Mouse (Mus musculus) stomach, embryonic 16.5 days (tissue): ENCODE measurements around the gene Six2. TPM values are rescaled to one million over a fixed set of nuclear protein-coding genes. Genes with fewer than 3 reads are reported as not detected.

Experiments
- ATAC-seq: fragments of 200-750 bp; cut with Nextera tagmentation; 2 replicates; pipeline ENCODE4 v1.8.0; 2017; ENCODE audit warnings: moderate number of reproducible peaks, moderate TSS enrichment; ENCODE audit not compliant: insufficient read depth, low FRiP score
- H3K27ac ChIP-seq: fragments of 300-500 bp; sonication (generic); 2 replicates; pipeline ENCODE4 v1.5.1; 2014; ENCODE audit warnings: low read length
- H3K27me3 ChIP-seq: fragments of 300-500 bp; sonication (generic); 2 replicates; pipeline ENCODE4 v1.6.1; 2014; ENCODE audit warnings: low read length, control low read depth, mixed read lengths; ENCODE audit not compliant: control insufficient read depth, insufficient read depth
- H3K36me3 ChIP-seq: fragments of 300-500 bp; sonication (generic); 2 replicates; pipeline ENCODE4 v1.6.1; 2014; ENCODE audit warnings: low read length; ENCODE audit not compliant: control insufficient read depth, insufficient read depth
- H3K4me1 ChIP-seq: fragments of 300-500 bp; sonication (generic); 2 replicates; pipeline ENCODE4 v1.6.1; 2014; ENCODE audit warnings: low read length, control low read depth, mixed read lengths; ENCODE audit not compliant: control insufficient read depth, insufficient read depth
- H3K4me2 ChIP-seq: fragments of 300-500 bp; sonication (generic); 2 replicates; pipeline ENCODE4 v1.6.1; 2014; ENCODE audit warnings: low read depth, low read length, mixed read lengths
- H3K4me3 ChIP-seq: fragments of 300-500 bp; sonication (generic); replicated peaks from 2 replicates; pipeline ENCODE4 v1.5.1; 2014; ENCODE audit warnings: mild to moderate bottlenecking, low read length
- H3K9ac ChIP-seq: fragments of 300-500 bp; sonication (generic); 2 replicates; pipeline ENCODE4 v1.6.1; 2014; ENCODE audit warnings: low read length
- H3K9me3 ChIP-seq: fragments of 300-500 bp; sonication (generic); replicated peaks from 2 replicates; pipeline ENCODE4 v1.6.1; 2016; ENCODE audit warnings: low read length, control low read depth; ENCODE audit not compliant: control insufficient read depth
- WGBS: fragments of 180-500 bp; shearing (Covaris S2); extraction: QIAGEN DNeasy Blood & Tissue Kit; methylation state at CpG from one replicate; pipeline ENCODE4 v1.1.7; 2014; 5-methylcytosine and 5-hydroxymethylcytosine counted together
- polyA plus RNA-seq: library from polyadenylated mRNA; unstranded; fragments of >200 nt; fragmentation: Nextera tagmentation; extraction: Ambion mirVana; gene quantifications from 2 replicates; pipeline ENCODE4 v1.2.1, GENCODE M21; 2015

The Six2 gene
- polyA plus RNA-seq, 1 experiment from 2014 or later, result 3.4 TPM

DNA sequence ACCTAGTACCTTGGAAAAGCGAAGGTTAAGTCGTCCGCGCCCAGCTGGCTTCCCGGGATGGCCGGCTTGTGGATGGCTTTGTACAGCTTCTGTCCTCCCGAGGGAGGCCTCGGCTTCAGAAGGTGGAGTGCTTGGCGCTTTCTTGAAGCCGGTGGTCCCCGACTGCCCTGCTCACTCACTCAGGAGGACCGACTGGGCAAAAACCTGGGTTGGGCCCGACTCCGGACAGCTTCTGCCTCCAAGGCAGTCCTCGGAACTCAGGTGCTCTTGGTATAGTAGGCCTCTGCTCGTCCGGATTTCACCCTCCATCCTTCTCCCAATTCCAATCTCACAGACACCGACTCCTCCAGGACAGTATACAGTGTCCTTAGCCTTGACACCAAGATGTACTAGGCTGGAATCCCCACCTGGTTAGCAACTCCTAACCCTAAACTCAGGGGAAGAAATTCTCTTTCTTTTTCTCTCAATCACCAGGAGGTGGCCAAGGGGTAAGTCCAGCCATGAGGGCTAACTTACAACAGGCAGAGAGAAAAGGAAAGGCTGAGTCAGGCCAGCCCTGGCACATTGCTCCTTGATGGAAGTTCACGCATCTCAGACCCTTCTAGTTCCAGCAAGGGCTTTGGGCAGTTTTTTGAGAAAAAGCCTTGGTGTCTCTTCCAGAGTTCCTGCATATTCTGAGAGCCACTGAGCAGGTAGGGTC, 7.1 kb downstream of the Six2 start:
- no peak overlapping the region for H3K27ac ChIP-seq
- H3K9me3 ChIP-seq, result no peaks in the 10 kb centered on the region
- H3K4me1 ChIP-seq, result 0 out of 2 replicates have a peak, but pooled peaks cover 5% of the 10 kb centered on the region
- WGBS, result 14% methylated on average over 19 of the region's 19 CpGs
- peak overlapping the region; percentile 20; the same call in 1 of the 2 replicates for H3K4me2 ChIP-seq
- H3K36me3 ChIP-seq, result no peaks in the 10 kb centered on the region
- 0 out of 2 replicates have a peak overlapping the region, but pooled peaks have one; percentile 1 for H3K4me3 ChIP-seq
- ATAC-seq, result no peak
- peaks cover 62% of the 10 kb centered on the region for H3K27me3 ChIP-seq
- peak overlapping the region; percentile 35 for H3K9ac ChIP-seq

DNA sequence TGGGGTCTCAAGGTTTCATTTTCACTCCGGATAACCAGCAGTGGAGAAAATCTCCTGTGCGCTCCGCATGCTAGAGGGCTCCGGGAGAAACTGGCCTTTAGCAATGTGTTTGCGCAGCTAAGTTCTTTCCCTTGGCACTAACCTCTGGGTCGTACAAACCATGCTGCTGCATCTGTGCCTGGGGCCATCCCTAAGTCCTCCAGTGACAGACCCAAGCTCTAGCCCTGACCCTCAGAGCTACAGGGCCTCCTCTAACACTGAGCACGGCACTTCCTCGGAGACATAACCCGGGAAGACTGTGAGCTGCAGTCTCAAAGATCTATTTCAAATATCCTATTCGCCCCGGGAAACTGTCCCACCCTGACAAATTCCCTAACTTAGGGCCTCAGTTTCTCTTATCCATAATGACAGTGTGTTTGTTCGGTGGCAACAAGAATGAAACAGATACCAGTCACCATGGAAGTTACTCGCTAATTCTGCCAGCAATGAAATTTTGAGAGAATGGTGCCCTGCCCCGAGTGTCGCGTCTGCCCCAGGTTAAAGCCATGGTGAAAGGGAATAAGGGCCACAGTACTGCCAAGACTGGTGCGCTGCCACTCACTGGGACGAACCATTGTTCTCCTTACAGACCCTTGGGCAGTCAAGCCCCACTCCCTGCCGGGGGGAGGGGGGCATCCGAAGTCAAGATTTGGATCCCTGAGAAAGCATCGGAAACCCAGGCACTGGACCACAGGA, 7.8 kb downstream of the Six2 start:
- Histone ChIP-seq H3K36me3 (no peaks in the 10 kb centered on the region), H3K9me3 (no peaks in the 10 kb centered on the region), H3K27ac (no peak overlapping the region; the same call in 1 of the 2 replicates), H3K9ac (peak overlapping the region; percentile 47), H3K4me1 (0 out of 2 replicates have a peak, but pooled peaks cover 5% of the 10 kb centered on the region), H3K27me3 (peaks cover 55% of the 10 kb centered on the region), H3K4me3 (peak overlapping the region; percentile 28), H3K4me2 (peak overlapping the region; percentile 49)
- 0 out of 2 replicates have a peak, but pooled peaks have one; percentile 22 for ATAC-seq
- 15% methylated on average over 21 of the region's 21 CpGs for whole genome bisulfite sequencing

DNA sequence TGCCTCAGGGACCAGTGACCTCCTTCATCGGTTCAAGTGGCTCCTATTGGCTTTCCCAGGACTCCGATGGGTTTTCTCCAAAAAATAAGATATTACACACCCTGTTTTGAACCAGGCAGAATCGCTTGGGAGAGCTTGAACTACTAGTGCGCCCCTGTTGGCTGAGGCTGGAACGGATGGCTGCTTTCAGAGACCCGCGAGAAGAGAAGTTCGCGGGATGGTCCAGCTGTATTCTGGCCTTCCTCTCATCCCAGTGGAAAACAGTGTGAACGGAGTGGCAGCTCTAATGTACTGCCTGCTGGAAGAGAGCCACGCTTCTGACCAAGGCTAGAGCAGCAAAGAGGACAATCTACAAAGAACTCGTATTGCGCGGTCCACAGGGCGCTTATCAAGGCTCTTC, 8.4 kb downstream of the Six2 start:
- WGBS, result 3% methylated on average over 15 of the region's 15 CpGs
- Histone ChIP-seq H3K27me3 (peaks cover 50% of the 10 kb centered on the region), H3K36me3 (no peaks in the 10 kb centered on the region), H3K9ac (peak overlapping the region; percentile 47; the same call in 1 of the 2 replicates), H3K4me3 (peak overlapping the region; percentile 28), H3K9me3 (no peaks in the 10 kb centered on the region), H3K27ac (no peak overlapping the region; the same call in 1 of the 2 replicates), H3K4me1 (0 out of 2 replicates have a peak, but pooled peaks cover 5% of the 10 kb centered on the region), H3K4me2 (peak overlapping the region; percentile 49)
- peak; percentile 58; the same call in 1 of the 2 replicates for ATAC-seq

GRCm38 (mm10) chr17:85664618-85665320, 23.3 kb downstream of the Six2 start:
- peak overlapping the region; percentile 43; the same call in 1 of the 2 replicates for H3K9ac ChIP-seq
- H3K9me3 ChIP-seq, result no peaks in the 10 kb centered on the region
- H3K36me3 ChIP-seq, result no peaks in the 10 kb centered on the region
- peaks cover 8% of the 10 kb centered on the region; the same call in 1 of the 2 replicates for H3K27me3 ChIP-seq
- no peaks in the 10 kb centered on the region for H3K4me1 ChIP-seq
- peak; percentile 76; the same call in 1 of the 2 replicates for ATAC-seq
- peak overlapping the region; percentile 49 for H3K4me2 ChIP-seq
- H3K4me3 ChIP-seq, result peak overlapping the region; percentile 30
- no peak overlapping the region for H3K27ac ChIP-seq
- 2% methylated on average over 20 of the region's 20 CpGs for whole genome bisulfite sequencing

GRCm38 (mm10) chr17:85664202-85664601, 23.9 kb downstream of the Six2 start:
- H3K9ac ChIP-seq, result no peak overlapping the region; the same call in 1 of the 2 replicates
- no peak for ATAC-seq
- H3K4me1 ChIP-seq, result no peaks in the 10 kb centered on the region
- H3K27ac ChIP-seq, result no peak overlapping the region
- no peaks in the 10 kb centered on the region for H3K9me3 ChIP-seq
- peaks cover 8% of the 10 kb centered on the region; the same call in 1 of the 2 replicates for H3K27me3 ChIP-seq
- no peak overlapping the region for H3K4me3 ChIP-seq
- peak overlapping the region; percentile 49; the same call in 1 of the 2 replicates for H3K4me2 ChIP-seq
- WGBS, result 43% methylated on average over 2 of the region's 2 CpGs
- H3K36me3 ChIP-seq, result no peaks in the 10 kb centered on the region

GRCm38 (mm10) chr17:85661521-85661920, 26.6 kb downstream of the Six2 start:
- WGBS, result 45% methylated on average over 5 of the region's 5 CpGs
- peak overlapping the region; percentile 62 for H3K27ac ChIP-seq
- no peaks in the 10 kb centered on the region for H3K9me3 ChIP-seq
- no peaks in the 10 kb centered on the region for H3K36me3 ChIP-seq
- H3K4me1 ChIP-seq, result no peaks in the 10 kb centered on the region
- H3K4me3 ChIP-seq, result no peak overlapping the region
- no peak overlapping the region for H3K4me2 ChIP-seq
- H3K9ac ChIP-seq, result no peak overlapping the region
- H3K27me3 ChIP-seq, result peaks cover 4% of the 10 kb centered on the region; the same call in 1 of the 2 replicates
- no peak for ATAC-seq

GRCm38 (mm10) chr17:85660016-85660415, 28.1 kb downstream of the Six2 start:
- ATAC-seq, result no peak
- WGBS, result 97% methylated on average over 1 of the region's 1 CpGs

GRCm38 (mm10) chr17:85645718-85646665, 42.1 kb downstream of the Six2 start:
- ATAC-seq, result peak; percentile 46; the same call in 1 of the 2 replicates
- H3K9me3 ChIP-seq, result no peaks in the 10 kb centered on the region
- H3K9ac ChIP-seq, result peak overlapping the region; percentile 55
- H3K27ac ChIP-seq, result no peak overlapping the region
- WGBS, result 5% methylated on average over 36 of the region's 36 CpGs
- peak overlapping the region; percentile 27 for H3K4me3 ChIP-seq
- peaks cover 15% of the 10 kb centered on the region for H3K27me3 ChIP-seq
- H3K4me2 ChIP-seq, result peak overlapping the region; percentile 60
- H3K4me1 ChIP-seq, result no peaks in the 10 kb centered on the region; the same call in 1 of the 2 replicates
- no peaks in the 10 kb centered on the region for H3K36me3 ChIP-seq

More at GRCm38 (mm10) chr17:85660016-85660415, 28.1 kb downstream of the Six2 start:
- H3K4me2 ChIP-seq, result no peak overlapping the region
- H3K4me3 ChIP-seq, result no peak overlapping the region
- H3K9ac ChIP-seq, result no peak overlapping the region
- no peaks in the 10 kb centered on the region for H3K9me3 ChIP-seq
- H3K36me3 ChIP-seq, result no peaks in the 10 kb centered on the region
- H3K4me1 ChIP-seq, result no peaks in the 10 kb centered on the region
- H3K27ac ChIP-seq, result no peak overlapping the region
- peaks cover 4% of the 10 kb centered on the region; the same call in 1 of the 2 replicates for H3K27me3 ChIP-seq
